Mouse (Mus musculus): ENCODE data around the gene Gm4969. TPM values are rescaled to one million over a fixed set of nuclear protein-coding genes. Genes with fewer than 3 reads are reported as not detected.

The Gm4969 gene
- polyA plus RNA-seq, 1 experiment from 2014 or later = 4.9 TPM

DNA sequence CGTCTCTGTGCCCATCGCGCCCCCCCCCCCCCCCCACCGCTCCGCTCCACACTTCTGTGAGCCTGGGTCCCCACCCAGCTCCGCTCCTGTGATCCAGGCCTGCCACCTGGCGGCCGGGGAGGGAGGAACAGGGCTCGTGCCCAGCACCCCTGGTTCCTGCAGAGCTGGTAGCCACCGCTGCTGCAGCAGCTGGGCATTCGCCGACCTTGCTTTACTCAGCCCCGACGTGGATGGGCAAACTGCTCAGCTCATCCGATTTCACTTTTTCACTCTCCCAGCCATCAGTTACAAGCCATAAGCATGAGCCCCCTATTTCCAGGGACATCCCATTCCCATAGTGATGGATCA lies 25.0 kb downstream of the Gm4969 start:
- 0 out of 2 replicates have a peak overlapping the region, but pooled peaks have one; percentile 26 for H3K9ac ChIP-seq (replicated peaks; ENCODE audit: low read depth, low read length)
- H3K4me2 ChIP-seq (ENCODE audit: low read length) = peak overlapping the region; percentile 95
- H3K27ac ChIP-seq (ENCODE audit: low read length) = peak overlapping the region; percentile 61
- peaks cover 6% of the 10 kb centered on the region for H3K36me3 ChIP-seq (ENCODE audit: control insufficient read depth, insufficient read depth)
- H3K9me3 ChIP-seq (ENCODE audit: control insufficient read depth, low read length) = no peaks in the 10 kb centered on the region
- H3K4me3 ChIP-seq (replicated peaks; ENCODE audit: low read length) = peak overlapping the region; percentile 57
- no peaks in the 10 kb centered on the region for H3K27me3 ChIP-seq (replicated peaks; ENCODE audit: control insufficient read depth, insufficient read depth, low read length)
- H3K4me1 ChIP-seq (replicated peaks; ENCODE audit: control insufficient read depth, insufficient read depth, low read length) = peaks cover 47% of the 10 kb centered on the region
- ATAC-seq = peak; percentile 49
- 2% methylated on average over 11 of the region's 15 CpGs for WGBS

DNA sequence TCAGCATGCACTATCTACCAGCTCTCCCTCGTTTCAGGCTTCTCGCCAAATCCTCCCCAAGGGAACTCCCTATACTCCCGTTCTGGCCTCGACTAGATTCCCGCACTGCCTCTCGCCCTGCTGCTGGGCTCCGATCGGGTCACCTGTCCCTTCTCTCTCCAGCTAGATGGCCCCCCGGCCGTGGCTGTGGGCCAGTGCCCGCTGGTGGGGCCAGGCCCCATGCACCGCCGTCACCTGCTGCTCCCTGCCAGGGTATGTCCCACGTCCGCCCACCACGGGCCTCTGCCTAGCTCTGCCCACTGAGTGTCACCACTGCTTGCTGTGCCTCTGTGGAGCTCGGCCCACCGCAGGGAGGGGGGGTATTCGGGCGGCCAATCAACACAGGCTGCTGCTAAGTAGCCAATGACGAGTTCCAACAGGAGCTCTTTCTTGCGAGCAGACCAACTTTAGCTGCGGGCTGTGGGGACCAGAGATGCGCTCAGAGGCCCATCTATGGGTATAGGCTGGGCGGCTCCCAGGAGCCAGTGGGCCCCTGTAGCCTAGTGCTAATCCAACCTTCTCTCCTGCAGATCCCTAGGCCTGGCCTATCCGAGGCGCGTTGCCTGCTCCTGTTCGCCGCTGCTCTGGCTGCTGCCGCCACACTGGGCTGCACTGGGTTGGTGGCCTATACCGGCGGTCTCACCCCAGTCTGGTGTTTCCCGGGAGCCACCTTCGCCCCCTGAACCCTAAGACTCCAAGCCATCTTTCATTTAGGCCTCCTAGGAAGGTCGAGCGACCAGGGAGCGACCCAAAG lies 25.6 kb downstream of the Gm4969 start:
- Histone ChIP-seq H3K36me3 (ENCODE audit: control insufficient read depth, insufficient read depth) (peaks cover 10% of the 10 kb centered on the region), H3K4me2 (ENCODE audit: low read length) (peak overlapping the region; percentile 95), H3K27me3 (replicated peaks; ENCODE audit: control insufficient read depth, insufficient read depth, low read length) (no peaks in the 10 kb centered on the region), H3K9ac (replicated peaks; ENCODE audit: low read depth, low read length) (peak overlapping the region; percentile 41; the same call in 1 of the 2 replicates), H3K4me1 (replicated peaks; ENCODE audit: control insufficient read depth, insufficient read depth, low read length) (peaks cover 47% of the 10 kb centered on the region), H3K27ac (ENCODE audit: low read length) (no peak overlapping the region; the same call in 1 of the 2 replicates), H3K4me3 (replicated peaks; ENCODE audit: low read length) (0 out of 2 replicates have a peak overlapping the region, but pooled peaks have one; percentile 6), H3K9me3 (ENCODE audit: control insufficient read depth, low read length) (no peaks in the 10 kb centered on the region)
- WGBS = 3% methylated on average over 38 of the region's 38 CpGs
- ATAC-seq = peak; percentile 61

DNA sequence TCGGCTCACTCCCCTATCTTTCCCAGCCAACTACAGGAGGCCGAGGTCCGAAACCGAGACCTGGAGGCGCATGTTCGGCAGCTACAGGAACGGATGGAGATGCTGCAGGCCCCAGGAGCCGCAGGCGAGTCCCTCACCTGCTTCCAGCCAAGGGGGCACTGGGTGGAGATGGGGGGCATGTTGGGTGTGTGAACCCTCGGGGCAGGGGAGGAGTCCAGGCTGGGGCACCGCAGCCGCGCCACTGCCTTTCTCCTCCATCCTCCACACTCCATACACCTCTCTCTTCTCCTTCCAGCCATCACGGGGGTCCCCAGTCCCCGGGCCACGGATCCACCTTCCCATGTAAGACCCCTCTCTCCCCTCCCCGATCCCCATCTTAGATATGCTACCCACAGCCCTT lies 26.3 kb downstream of the Gm4969 start:
- H3K4me2 ChIP-seq (ENCODE audit: low read length) = no peak overlapping the region
- no peak overlapping the region for H3K27ac ChIP-seq (ENCODE audit: low read length)
- WGBS = 35% methylated on average over 17 of the region's 17 CpGs
- no peak overlapping the region for H3K4me3 ChIP-seq (replicated peaks; ENCODE audit: low read length)
- peak overlapping the region; percentile 41; the same call in 1 of the 2 replicates for H3K9ac ChIP-seq (replicated peaks; ENCODE audit: low read depth, low read length)
- no peaks in the 10 kb centered on the region for H3K9me3 ChIP-seq (ENCODE audit: control insufficient read depth, low read length)
- peaks cover 47% of the 10 kb centered on the region for H3K4me1 ChIP-seq (replicated peaks; ENCODE audit: control insufficient read depth, insufficient read depth, low read length)
- peaks cover 10% of the 10 kb centered on the region for H3K36me3 ChIP-seq (ENCODE audit: control insufficient read depth, insufficient read depth)
- ATAC-seq = no peak
- no peaks in the 10 kb centered on the region for H3K27me3 ChIP-seq (replicated peaks; ENCODE audit: control insufficient read depth, insufficient read depth, low read length)

DNA sequence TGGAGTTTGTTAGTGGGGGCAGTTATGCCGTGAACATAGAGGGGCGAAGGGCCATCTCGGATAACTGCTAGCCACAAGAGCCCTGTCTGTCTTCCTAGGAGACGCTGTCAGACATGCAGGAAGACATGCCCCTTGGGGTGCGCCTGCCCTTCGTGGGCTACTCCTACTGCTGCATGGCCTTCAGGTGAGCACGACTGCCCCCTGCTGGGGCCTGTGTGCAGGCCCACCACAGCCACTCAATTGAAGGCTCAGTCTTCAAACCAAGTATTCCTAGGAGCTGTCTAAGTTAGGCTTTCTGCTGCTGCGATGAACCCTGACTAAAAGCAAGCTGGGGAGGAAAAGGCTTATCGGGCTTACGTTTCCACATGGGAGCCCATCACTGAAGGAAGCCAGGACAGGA lies 29.4 kb downstream of the Gm4969 start:
- H3K36me3 ChIP-seq (ENCODE audit: control insufficient read depth, insufficient read depth) = peaks cover 10% of the 10 kb centered on the region
- no peak for ATAC-seq
- no peak overlapping the region for H3K4me2 ChIP-seq (ENCODE audit: low read length)
- WGBS = 40% methylated on average over 10 of the region's 10 CpGs
- no peak overlapping the region for H3K27ac ChIP-seq (ENCODE audit: low read length)
- peaks cover 18% of the 10 kb centered on the region for H3K4me1 ChIP-seq (replicated peaks; ENCODE audit: control insufficient read depth, insufficient read depth, low read length)
- no peak overlapping the region for H3K4me3 ChIP-seq (replicated peaks; ENCODE audit: low read length)
- H3K9ac ChIP-seq (replicated peaks; ENCODE audit: low read depth, low read length) = no peak overlapping the region
- no peaks in the 10 kb centered on the region for H3K27me3 ChIP-seq (replicated peaks; ENCODE audit: control insufficient read depth, insufficient read depth, low read length)
- H3K9me3 ChIP-seq (ENCODE audit: control insufficient read depth, low read length) = no peaks in the 10 kb centered on the region

DNA sequence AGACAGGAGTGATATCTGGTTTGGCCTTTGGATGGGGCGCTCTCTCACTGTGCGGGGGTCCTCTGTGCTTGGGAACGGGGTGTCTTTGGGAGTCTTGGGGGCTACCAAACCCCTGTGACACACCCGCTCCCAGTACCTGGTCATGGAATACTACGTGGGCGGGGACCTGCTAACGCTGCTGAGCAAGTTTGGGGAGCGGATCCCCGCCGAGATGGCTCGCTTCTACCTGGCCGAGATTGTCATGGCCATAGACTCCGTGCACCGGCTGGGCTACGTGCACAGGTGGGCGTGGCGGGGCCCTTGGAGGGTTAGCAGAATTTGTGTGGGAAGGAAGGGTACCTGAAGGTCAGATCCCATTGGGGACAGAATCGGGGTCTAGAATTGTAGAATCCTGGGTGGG lies 31.4 kb downstream of the Gm4969 start:
- Histone ChIP-seq H3K4me3 (replicated peaks; ENCODE audit: low read length) (no peak overlapping the region), H3K27me3 (replicated peaks; ENCODE audit: control insufficient read depth, insufficient read depth, low read length) (no peaks in the 10 kb centered on the region), H3K4me1 (replicated peaks; ENCODE audit: control insufficient read depth, insufficient read depth, low read length) (no peaks in the 10 kb centered on the region; the same call in 1 of the 2 replicates), H3K4me2 (ENCODE audit: low read length) (no peak overlapping the region), H3K9me3 (ENCODE audit: control insufficient read depth, low read length) (no peaks in the 10 kb centered on the region), H3K9ac (replicated peaks; ENCODE audit: low read depth, low read length) (no peak overlapping the region), H3K27ac (ENCODE audit: low read length) (no peak overlapping the region), H3K36me3 (ENCODE audit: control insufficient read depth, insufficient read depth) (peaks cover 22% of the 10 kb centered on the region)
- 64% methylated on average over 18 of the region's 18 CpGs for WGBS
- no peak for ATAC-seq

DNA sequence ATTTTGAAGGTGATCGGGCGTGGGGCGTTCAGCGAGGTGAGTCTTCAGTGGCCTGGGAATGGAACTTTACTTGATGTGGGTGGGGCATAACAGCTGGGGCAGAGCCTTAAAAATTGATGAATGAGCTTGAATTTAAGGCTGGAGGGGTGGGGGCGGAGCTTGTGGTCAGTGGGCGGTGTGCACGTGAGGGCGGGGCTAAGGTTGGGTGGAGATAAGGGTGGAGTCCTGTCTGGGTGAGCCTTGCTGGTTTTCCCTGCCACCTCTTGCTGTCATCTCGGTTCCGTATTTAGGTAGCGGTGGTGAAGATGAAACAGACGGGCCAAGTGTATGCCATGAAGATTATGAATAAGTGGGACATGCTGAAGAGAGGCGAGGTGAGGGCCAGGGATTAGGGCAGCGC lies 32.1 kb downstream of the Gm4969 start:
- Histone ChIP-seq H3K27me3 (replicated peaks; ENCODE audit: control insufficient read depth, insufficient read depth, low read length) (no peaks in the 10 kb centered on the region), H3K4me3 (replicated peaks; ENCODE audit: low read length) (no peak overlapping the region), H3K9ac (replicated peaks; ENCODE audit: low read depth, low read length) (no peak overlapping the region), H3K27ac (ENCODE audit: low read length) (no peak overlapping the region), H3K4me2 (ENCODE audit: low read length) (no peak overlapping the region), H3K4me1 (replicated peaks; ENCODE audit: control insufficient read depth, insufficient read depth, low read length) (no peaks in the 10 kb centered on the region; the same call in 1 of the 2 replicates), H3K9me3 (ENCODE audit: control insufficient read depth, low read length) (no peaks in the 10 kb centered on the region), H3K36me3 (ENCODE audit: control insufficient read depth, insufficient read depth) (peaks cover 29% of the 10 kb centered on the region)
- no peak for ATAC-seq
- 18% methylated on average over 14 of the region's 14 CpGs for WGBS

DNA sequence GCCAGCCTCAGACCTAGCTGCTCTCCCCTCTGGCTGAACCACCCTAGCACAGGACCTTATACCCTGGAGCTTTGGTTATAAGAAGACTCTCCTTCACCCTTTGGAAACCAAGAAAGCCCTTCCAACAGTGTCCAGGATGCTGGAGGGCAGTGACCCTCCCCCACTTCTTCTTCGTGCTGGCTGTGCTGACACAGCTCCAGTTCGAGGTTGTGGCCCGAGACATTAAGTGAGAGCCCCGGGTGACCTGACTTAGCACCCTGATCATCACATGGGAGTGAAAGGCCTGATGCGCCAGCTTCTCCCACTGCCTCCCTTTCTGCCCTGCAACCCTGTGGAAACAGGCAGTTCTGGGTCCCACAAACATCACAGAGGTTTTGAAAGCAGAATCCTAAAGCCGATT lies 32.7 kb downstream of the Gm4969 start:
- H3K27ac ChIP-seq (ENCODE audit: low read length) = no peak overlapping the region
- no peaks in the 10 kb centered on the region for H3K9me3 ChIP-seq (ENCODE audit: control insufficient read depth, low read length)
- H3K36me3 ChIP-seq (ENCODE audit: control insufficient read depth, insufficient read depth) = peaks cover 29% of the 10 kb centered on the region
- 14% methylated on average over 6 of the region's 6 CpGs for WGBS
- no peak for ATAC-seq
- H3K4me1 ChIP-seq (replicated peaks; ENCODE audit: control insufficient read depth, insufficient read depth, low read length) = no peaks in the 10 kb centered on the region; the same call in 1 of the 2 replicates
- H3K27me3 ChIP-seq (replicated peaks; ENCODE audit: control insufficient read depth, insufficient read depth, low read length) = no peaks in the 10 kb centered on the region
- no peak overlapping the region for H3K9ac ChIP-seq (replicated peaks; ENCODE audit: low read depth, low read length)
- H3K4me2 ChIP-seq (ENCODE audit: low read length) = no peak overlapping the region
- no peak overlapping the region for H3K4me3 ChIP-seq (replicated peaks; ENCODE audit: low read length)

DNA sequence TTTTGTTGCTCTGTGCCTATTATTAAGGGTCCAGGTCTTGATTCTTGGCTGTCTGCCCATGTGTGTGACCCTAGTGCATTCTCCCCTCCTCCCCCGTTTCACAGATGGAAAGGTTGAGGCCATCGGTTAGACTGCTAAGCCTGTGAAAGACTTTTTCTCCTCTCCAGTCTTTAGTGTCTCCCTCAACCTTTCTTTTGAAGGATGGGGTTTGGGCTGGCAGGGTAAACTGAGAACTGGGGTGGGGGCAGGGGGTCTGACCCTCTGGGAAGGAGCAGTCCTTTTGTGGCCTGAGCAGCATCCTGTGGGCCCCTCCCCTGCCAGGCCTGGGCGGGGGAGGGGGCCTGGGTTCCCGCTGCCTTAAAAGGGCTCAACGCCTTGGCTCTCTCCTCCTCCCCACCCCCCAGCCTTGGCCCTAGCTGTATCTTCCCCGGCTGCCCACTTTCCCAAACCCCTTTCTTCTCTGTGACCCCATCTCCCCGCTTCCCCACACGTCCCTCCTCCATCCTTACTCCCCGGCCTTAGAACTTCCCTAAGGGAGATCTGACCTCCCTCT lies 33.2 kb downstream of the Gm4969 start:
- no peaks in the 10 kb centered on the region for H3K27me3 ChIP-seq (replicated peaks; ENCODE audit: control insufficient read depth, insufficient read depth, low read length)

DNA sequence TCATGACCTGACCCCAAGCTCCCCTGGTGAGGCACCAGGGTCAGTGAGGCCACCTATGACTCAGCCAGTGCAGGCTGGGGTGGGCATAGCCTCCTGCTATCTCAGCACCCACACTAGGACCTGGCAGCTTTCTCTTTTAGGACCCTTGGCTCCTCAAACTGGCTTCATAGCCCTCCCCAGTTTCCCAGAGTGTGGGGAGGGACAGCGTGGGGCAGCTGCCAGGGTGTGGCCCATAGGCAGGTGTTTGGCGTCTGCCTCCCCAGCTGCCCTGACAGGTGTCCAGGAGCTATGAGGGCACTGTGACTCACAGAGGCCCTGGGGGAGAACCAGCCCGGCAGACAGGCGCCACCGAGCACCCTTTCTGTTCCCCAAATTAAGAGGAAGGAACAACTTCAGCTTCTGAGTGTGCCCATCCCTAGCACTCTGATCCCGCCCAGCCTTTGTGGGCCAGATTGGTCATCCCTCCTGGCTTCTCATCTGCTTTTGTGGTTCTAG lies 33.8 kb downstream of the Gm4969 start:
- ATAC-seq = no peak
- H3K27ac ChIP-seq (ENCODE audit: low read length) = no peak overlapping the region
- no peaks in the 10 kb centered on the region; the same call in 1 of the 2 replicates for H3K4me1 ChIP-seq (replicated peaks; ENCODE audit: control insufficient read depth, insufficient read depth, low read length)
- peaks cover 33% of the 10 kb centered on the region for H3K36me3 ChIP-seq (ENCODE audit: control insufficient read depth, insufficient read depth)
- no peak overlapping the region for H3K4me3 ChIP-seq (replicated peaks; ENCODE audit: low read length)
- H3K27me3 ChIP-seq (replicated peaks; ENCODE audit: control insufficient read depth, insufficient read depth, low read length) = no peaks in the 10 kb centered on the region
- H3K9ac ChIP-seq (replicated peaks; ENCODE audit: low read depth, low read length) = no peak overlapping the region
- 79% methylated on average over 6 of the region's 6 CpGs for WGBS
- no peak overlapping the region for H3K4me2 ChIP-seq (ENCODE audit: low read length)
- H3K9me3 ChIP-seq (ENCODE audit: control insufficient read depth, low read length) = no peaks in the 10 kb centered on the region

More for the DNA sequence above, 33.2 kb downstream of the Gm4969 start:
- H3K9me3 ChIP-seq (ENCODE audit: control insufficient read depth, low read length) = no peaks in the 10 kb centered on the region
- H3K4me2 ChIP-seq (ENCODE audit: low read length) = no peak overlapping the region
- no peak overlapping the region for H3K27ac ChIP-seq (ENCODE audit: low read length)
- no peaks in the 10 kb centered on the region; the same call in 1 of the 2 replicates for H3K4me1 ChIP-seq (replicated peaks; ENCODE audit: control insufficient read depth, insufficient read depth, low read length)
- peaks cover 32% of the 10 kb centered on the region for H3K36me3 ChIP-seq (ENCODE audit: control insufficient read depth, insufficient read depth)
- WGBS = 23% methylated on average over 9 of the region's 9 CpGs
- no peak overlapping the region for H3K9ac ChIP-seq (replicated peaks; ENCODE audit: low read depth, low read length)
- no peak overlapping the region for H3K4me3 ChIP-seq (replicated peaks; ENCODE audit: low read length)
- ATAC-seq = no peak

All from forebrain, embryonic 16.5 days (tissue).